Mouse (Mus musculus) olfactory bulb, adult 2 months (tissue): ENCODE measurements around the gene Olfr1170.

Experiments used
- CTCF ChIP-seq: fragments of 200-500 bp; IDR thresholded peaks from 2 replicates; pipeline ENCODE4 v1.5.1; 2012; ENCODE audit warnings: low read depth, mild to moderate bottlenecking, low read length, moderate library complexity; ENCODE audit not compliant: insufficient read depth
- POLR2A ChIP-seq: fragments of 200-500 bp; IDR thresholded peaks from 2 replicates; pipeline ENCODE4 v1.6.1; 2012; ENCODE audit warnings: mild to moderate bottlenecking, low read depth, low read length, moderate library complexity; ENCODE audit not compliant: insufficient read depth

DNA sequence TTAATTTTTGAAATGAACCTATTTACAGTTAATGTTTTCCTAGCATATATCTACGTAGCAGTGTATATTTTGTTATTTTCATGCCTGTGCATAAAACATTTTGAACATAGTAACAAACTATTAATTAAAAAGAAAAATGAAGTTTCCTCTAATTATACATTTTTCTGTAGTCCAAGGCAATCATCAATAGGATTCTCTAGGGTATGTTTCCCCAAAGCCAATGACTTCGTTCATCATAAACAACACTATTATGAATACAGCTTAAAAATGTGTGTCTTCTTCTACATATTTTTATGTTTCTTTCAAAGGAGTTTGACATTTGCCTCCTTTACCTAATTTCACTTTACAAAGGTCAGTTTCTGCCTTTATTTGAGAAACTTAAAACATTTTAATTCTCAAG, 46.6 kb downstream of the Olfr1170 start, which contains the start of gene Olfr1168:
- no peak for TF ChIP-seq CTCF
- no peak for TF ChIP-seq POLR2A
